17 mouse cellular contexts compared by ENCODE assay signal in genomic region chr9:21231551-21231950, GRCm38 (mm10). TPM values are rescaled to one million over a fixed set of nuclear protein-coding genes. Genes with fewer than 3 reads are reported as not detected.
"Had no signal": no experiment of that assay in that cellular context is flagged by ENCODE, and none has a peak within 500 bp of the region (broad histone marks: within the 10 kb centered on the region; RNA-seq: fewer than 3 reads in every experiment).

No protein-coding gene starts in this region.

- H3K4me3 ChIP-seq: kidney, embryonic 15.5 days; limb, embryonic 12.5 days; limb, embryonic 15.5 days had no signal

- H3K4me2 ChIP-seq: kidney, embryonic 15.5 days; limb, embryonic 12.5 days; limb, embryonic 15.5 days; liver, embryonic 11.5 days; lung, embryonic 14.5 days; midbrain, embryonic 11.5 days had no signal

- DNase-seq: kidney, adult 8-10 months; kidney, postnatal 14 days; kidney, postnatal 4 days; left cerebral cortex, postnatal 4 days; liver, postnatal 0 days; lung, embryonic 14.5 days; midbrain, embryonic 14.5 days; thymus, postnatal 25 days had no signal

- ATAC-seq: intestine, postnatal 0 days; liver, postnatal 0 days; lung, postnatal 0 days had no signal

- H3K9me3 ChIP-seq: kidney, embryonic 15.5 days; limb, embryonic 12.5 days; limb, embryonic 15.5 days had no signal

- H3K27me3 ChIP-seq: kidney, embryonic 15.5 days; limb, embryonic 12.5 days; limb, embryonic 15.5 days had no signal

RNA-seq across cellular contexts. Expression of gene S1pr5, which starts 16.7 kb away (rescaled TPM):
- polyA plus RNA-seq: intestine, postnatal 0 days; kidney, embryonic 15.5 days; liver, embryonic 11.5 days; lung, embryonic 14.5 days; macrophage; thymus, postnatal 0 days had no signal
